Mouse (Mus musculus): ENCODE data around the gene Cltc.

- TF ChIP-seq CTCF (IDR thresholded peaks at IDR 0.05; ENCODE audit: borderline replicate concordance, extremely low read depth, insufficient read depth, insufficient read length): no peak
- TF ChIP-seq POLR2A (IDR thresholded peaks at IDR 0.05; ENCODE audit: borderline replicate concordance, extremely low read depth, insufficient read depth, insufficient read length, poor library complexity, severe bottlenecking): no peak
Measured at GRCm38 (mm10) chr11:86759886-86760285, 2.5 kb upstream of the Cltc start.
